Mouse (Mus musculus) adrenal gland, postnatal 36 days (tissue): Measurements from ENCODE around the gene Ncoa1. TPM values are rescaled to one million over a fixed set of nuclear protein-coding genes. Genes with fewer than 3 reads are reported as not detected.
"Not testable (repeated sequence)": the region's sequence is repeated elsewhere in the genome, so short reads cannot be mapped to it uniquely, and the experiment has no call there.

Experiments
- DNase-seq, 2 experiments: peaks; one replicate each; pipeline ENCODE4 v3.0.0; 2021; ENCODE audit warnings: mixed read lengths in 1 of 2
- total RNA-seq, 2 experiments: library from RNA; stranded (reverse); gene quantifications; 2 replicates each; pipeline ENCODE4 v1.2.3; 2021

Ncoa1 gene
- total RNA-seq, 2 experiments from 2014 or later: 36.6 to 36.8 TPM

- DNase-seq: peak; percentile 67 to 78
Measured at GRCm38 (mm10) chr12:4476291-4476831, 621 bp downstream of the Ncoa1 start.

- DNase-seq: no peak
Measured at GRCm38 (mm10) chr12:4475251-4475993, 1.6 kb downstream of the Ncoa1 start.

- DNase-seq: no peak
Measured at GRCm38 (mm10) chr12:4469115-4469514, 7.9 kb downstream of the Ncoa1 start.

GRCm38 (mm10) chr12:4463701-4464100 is 13.3 kb downstream of the Ncoa1 start:
- DNase-seq: no peak

- DNase-seq: peak in 1 of 2 experiments; percentile 12
Measured at GRCm38 (mm10) chr12:4462420-4462819, 14.6 kb downstream of the Ncoa1 start.

- DNase-seq: no peak
Measured at GRCm38 (mm10) chr12:4460990-4461389, 16.0 kb downstream of the Ncoa1 start.

GRCm38 (mm10) chr12:4454956-4455565 is 21.9 kb downstream of the Ncoa1 start:
- no peak for DNase-seq

- DNase-seq: no peak
Measured at GRCm38 (mm10) chr12:4454248-4454647, 22.7 kb downstream of the Ncoa1 start.

- no peak for DNase-seq
Measured at GRCm38 (mm10) chr12:4452233-4452632, 24.7 kb downstream of the Ncoa1 start.

- DNase-seq: not testable (repeated sequence)
Measured at GRCm38 (mm10) chr12:4450485-4450884, 26.5 kb downstream of the Ncoa1 start.

GRCm38 (mm10) chr12:4448076-4448589 is 28.8 kb downstream of the Ncoa1 start:
- DNase-seq: no peak

- no peak for DNase-seq
Measured at GRCm38 (mm10) chr12:4444946-4445345, 32.0 kb downstream of the Ncoa1 start.

GRCm38 (mm10) chr12:4441451-4441850 is 35.5 kb downstream of the Ncoa1 start:
- DNase-seq: no peak

GRCm38 (mm10) chr12:4436198-4436597 is 40.8 kb downstream of the Ncoa1 start:
- no peak for DNase-seq

- DNase-seq: no peak
Measured at GRCm38 (mm10) chr12:4433549-4433948, 43.4 kb downstream of the Ncoa1 start.

- DNase-seq: no peak
Measured at GRCm38 (mm10) chr12:4431978-4432377, 45.0 kb downstream of the Ncoa1 start.

GRCm38 (mm10) chr12:4430061-4430825 is 46.7 kb downstream of the Ncoa1 start:
- no peak for DNase-seq

- no peak for DNase-seq
Measured at GRCm38 (mm10) chr12:4418824-4419223, 58.2 kb downstream of the Ncoa1 start.

GRCm38 (mm10) chr12:4417626-4418263 is 59.2 kb downstream of the Ncoa1 start:
- DNase-seq: no peak

GRCm38 (mm10) chr12:4407085-4407484 is 69.9 kb downstream of the Ncoa1 start:
- no peak for DNase-seq

GRCm38 (mm10) chr12:4406155-4406554 is 70.8 kb downstream of the Ncoa1 start:
- DNase-seq: no peak

GRCm38 (mm10) chr12:4403206-4403605 is 73.8 kb downstream of the Ncoa1 start:
- no peak for DNase-seq
